Mouse (Mus musculus): Measurements from ENCODE around the gene Ttc16. TPM values are rescaled to one million over a fixed set of nuclear protein-coding genes. Genes with fewer than 3 reads are reported as not detected.

Ttc16 gene
- polyA plus RNA-seq, 1 experiment from 2014 or later: 0.46 TPM

- Histone ChIP-seq H3K4me2 (no peak overlapping the region), H3K27me3 (peaks cover 25% of the 10 kb centered on the region), H3K36me3 (replicated peaks) (no peaks in the 10 kb centered on the region), H3K4me1 (peaks cover 15% of the 10 kb centered on the region), H3K9me3 (no peaks in the 10 kb centered on the region), H3K27ac (no peak overlapping the region), H3K9ac (no peak overlapping the region), H3K4me3 (replicated peaks) (no peak overlapping the region)
- ATAC-seq (ENCODE audit: low FRiP score): no peak
- WGBS: 62% methylated on average over 3 of the region's 3 CpGs
Observed at GRCm38 (mm10) chr2:32736306-32736829, 39.1 kb downstream of the Ttc16 start.

GRCm38 (mm10) chr2:32734933-32735332 is 40.5 kb downstream of the Ttc16 start:
- 0 out of 2 replicates have a peak, but pooled peaks cover 5% of the 10 kb centered on the region for H3K4me1 ChIP-seq
- WGBS: 63% methylated on average over 4 of the region's 4 CpGs
- no peak overlapping the region for H3K27ac ChIP-seq
- no peak overlapping the region for H3K4me2 ChIP-seq
- H3K9ac ChIP-seq: no peak overlapping the region
- H3K36me3 ChIP-seq (replicated peaks): no peaks in the 10 kb centered on the region
- no peaks in the 10 kb centered on the region for H3K9me3 ChIP-seq
- H3K27me3 ChIP-seq: peaks cover 18% of the 10 kb centered on the region
- no peak overlapping the region for H3K4me3 ChIP-seq (replicated peaks)
- ATAC-seq (ENCODE audit: low FRiP score): no peak

- Histone ChIP-seq H3K27ac (peak overlapping the region; percentile 14; the same call in 1 of the 2 replicates), H3K4me2 (no peak overlapping the region), H3K4me1 (0 out of 2 replicates have a peak, but pooled peaks cover 5% of the 10 kb centered on the region), H3K36me3 (replicated peaks) (no peaks in the 10 kb centered on the region), H3K4me3 (replicated peaks) (no peak overlapping the region), H3K9me3 (no peaks in the 10 kb centered on the region), H3K9ac (no peak overlapping the region; the same call in 1 of the 2 replicates), H3K27me3 (peaks cover 13% of the 10 kb centered on the region)
- no peak for ATAC-seq (ENCODE audit: low FRiP score)
- 37% methylated on average over 4 of the region's 4 CpGs for WGBS
Observed at GRCm38 (mm10) chr2:32734480-32734879, 41.0 kb downstream of the Ttc16 start.

GRCm38 (mm10) chr2:32732695-32733094 is 42.7 kb downstream of the Ttc16 start:
- no peak for ATAC-seq (ENCODE audit: low FRiP score)
- no peak overlapping the region for H3K27ac ChIP-seq

GRCm38 (mm10) chr2:32731911-32732310 is 43.5 kb downstream of the Ttc16 start:
- Histone ChIP-seq H3K27me3 (peaks cover 16% of the 10 kb centered on the region), H3K4me2 (no peak overlapping the region), H3K4me3 (replicated peaks) (no peak overlapping the region), H3K9me3 (no peaks in the 10 kb centered on the region), H3K9ac (no peak overlapping the region), H3K4me1 (peaks cover 12% of the 10 kb centered on the region), H3K36me3 (replicated peaks) (no peaks in the 10 kb centered on the region), H3K27ac (no peak overlapping the region)
- no peak for ATAC-seq (ENCODE audit: low FRiP score)
- WGBS: 80% methylated on average over 4 of the region's 4 CpGs

More at GRCm38 (mm10) chr2:32732695-32733094, 42.7 kb downstream of the Ttc16 start:
- Histone ChIP-seq H3K9me3 (no peaks in the 10 kb centered on the region), H3K4me2 (no peak overlapping the region), H3K9ac (no peak overlapping the region), H3K36me3 (replicated peaks) (no peaks in the 10 kb centered on the region), H3K4me1 (peaks cover 5% of the 10 kb centered on the region), H3K27me3 (peaks cover 18% of the 10 kb centered on the region), H3K4me3 (replicated peaks) (no peak overlapping the region)
- WGBS: 75% methylated on average over 6 of the region's 6 CpGs

- Histone ChIP-seq H3K4me3 (replicated peaks) (no peak overlapping the region), H3K27ac (0 out of 2 replicates have a peak overlapping the region, but pooled peaks have one; percentile 42), H3K9me3 (no peaks in the 10 kb centered on the region), H3K4me2 (no peak overlapping the region), H3K27me3 (peaks cover 10% of the 10 kb centered on the region; the same call in 1 of the 2 replicates), H3K36me3 (replicated peaks) (no peaks in the 10 kb centered on the region), H3K4me1 (peaks cover 12% of the 10 kb centered on the region), H3K9ac (no peak overlapping the region)
- ATAC-seq (ENCODE audit: low FRiP score): no peak
- WGBS: 70% methylated on average over 11 of the region's 11 CpGs
Observed at GRCm38 (mm10) chr2:32730854-32731253, 44.6 kb downstream of the Ttc16 start.

GRCm38 (mm10) chr2:32729547-32729946 is 45.9 kb downstream of the Ttc16 start:
- ATAC-seq (ENCODE audit: low FRiP score): no peak
- WGBS: 78% methylated on average over 4 of the region's 4 CpGs
- Histone ChIP-seq H3K9me3 (no peaks in the 10 kb centered on the region), H3K36me3 (replicated peaks) (no peaks in the 10 kb centered on the region), H3K27ac (no peak overlapping the region), H3K9ac (no peak overlapping the region), H3K4me2 (no peak overlapping the region), H3K4me1 (peaks cover 11% of the 10 kb centered on the region), H3K27me3 (peaks cover 10% of the 10 kb centered on the region; the same call in 1 of the 2 replicates), H3K4me3 (replicated peaks) (no peak overlapping the region)

GRCm38 (mm10) chr2:32728463-32728862 is 47.0 kb downstream of the Ttc16 start:
- WGBS: 66% methylated on average over 7 of the region's 7 CpGs

GRCm38 (mm10) chr2:32727435-32727834 is 48.0 kb downstream of the Ttc16 start:
- WGBS: under 1% methylated on average over 16 of the region's 16 CpGs
- Histone ChIP-seq H3K27ac (no peak overlapping the region), H3K9me3 (no peaks in the 10 kb centered on the region), H3K9ac (0 out of 2 replicates have a peak overlapping the region, but pooled peaks have one; percentile 22), H3K27me3 (peaks cover 10% of the 10 kb centered on the region; the same call in 1 of the 2 replicates), H3K4me1 (peaks cover 8% of the 10 kb centered on the region), H3K36me3 (replicated peaks) (no peaks in the 10 kb centered on the region), H3K4me3 (replicated peaks) (peak overlapping the region; percentile 24), H3K4me2 (peak overlapping the region; percentile 50)
- peak; percentile 96 for ATAC-seq (ENCODE audit: low FRiP score)

More at GRCm38 (mm10) chr2:32728463-32728862, 47.0 kb downstream of the Ttc16 start:
- no peak overlapping the region for H3K4me3 ChIP-seq (replicated peaks)
- H3K9ac ChIP-seq: 0 out of 2 replicates have a peak overlapping the region, but pooled peaks have one; percentile 29
- no peaks in the 10 kb centered on the region for H3K9me3 ChIP-seq
- no peaks in the 10 kb centered on the region for H3K36me3 ChIP-seq (replicated peaks)
- H3K4me1 ChIP-seq: peaks cover 8% of the 10 kb centered on the region
- peaks cover 10% of the 10 kb centered on the region; the same call in 1 of the 2 replicates for H3K27me3 ChIP-seq
- peak overlapping the region; percentile 38; the same call in 1 of the 2 replicates for H3K27ac ChIP-seq
- peak overlapping the region; percentile 50; the same call in 1 of the 2 replicates for H3K4me2 ChIP-seq
- ATAC-seq (ENCODE audit: low FRiP score): no peak

- ATAC-seq (ENCODE audit: low FRiP score): no peak
- Histone ChIP-seq H3K27ac (no peak overlapping the region), H3K9ac (no peak overlapping the region), H3K9me3 (no peaks in the 10 kb centered on the region), H3K4me1 (peaks cover 13% of the 10 kb centered on the region), H3K36me3 (replicated peaks) (no peaks in the 10 kb centered on the region), H3K4me2 (no peak overlapping the region), H3K4me3 (replicated peaks) (no peak overlapping the region), H3K27me3 (0 out of 2 replicates have a peak, but pooled peaks cover 5% of the 10 kb centered on the region)
- 85% methylated on average over 16 of the region's 16 CpGs for WGBS
Observed at GRCm38 (mm10) chr2:32724832-32725790, 50.3 kb downstream of the Ttc16 start.

- Histone ChIP-seq H3K4me1 (peaks cover 15% of the 10 kb centered on the region), H3K9me3 (no peaks in the 10 kb centered on the region), H3K4me3 (replicated peaks) (no peak overlapping the region), H3K27ac (no peak overlapping the region), H3K27me3 (0 out of 2 replicates have a peak, but pooled peaks cover 5% of the 10 kb centered on the region), H3K36me3 (replicated peaks) (no peaks in the 10 kb centered on the region), H3K9ac (no peak overlapping the region), H3K4me2 (no peak overlapping the region)
- 75% methylated on average over 4 of the region's 4 CpGs for WGBS
- ATAC-seq (ENCODE audit: low FRiP score): no peak
Observed at GRCm38 (mm10) chr2:32724149-32724548, 51.3 kb downstream of the Ttc16 start.

GRCm38 (mm10) chr2:32722581-32722980 is 52.9 kb downstream of the Ttc16 start:
- Histone ChIP-seq H3K4me1 (peaks cover 21% of the 10 kb centered on the region), H3K4me3 (replicated peaks) (no peak overlapping the region), H3K27me3 (no peaks in the 10 kb centered on the region), H3K4me2 (no peak overlapping the region), H3K36me3 (replicated peaks) (no peaks in the 10 kb centered on the region), H3K27ac (no peak overlapping the region), H3K9me3 (no peaks in the 10 kb centered on the region), H3K9ac (no peak overlapping the region)
- 77% methylated on average over 3 of the region's 3 CpGs for WGBS
- ATAC-seq (ENCODE audit: low FRiP score): no peak

Measured in forebrain, embryonic 12.5 days (tissue).